ENCODE assay signal across 8 mouse cellular contexts in the genomic region with DNA sequence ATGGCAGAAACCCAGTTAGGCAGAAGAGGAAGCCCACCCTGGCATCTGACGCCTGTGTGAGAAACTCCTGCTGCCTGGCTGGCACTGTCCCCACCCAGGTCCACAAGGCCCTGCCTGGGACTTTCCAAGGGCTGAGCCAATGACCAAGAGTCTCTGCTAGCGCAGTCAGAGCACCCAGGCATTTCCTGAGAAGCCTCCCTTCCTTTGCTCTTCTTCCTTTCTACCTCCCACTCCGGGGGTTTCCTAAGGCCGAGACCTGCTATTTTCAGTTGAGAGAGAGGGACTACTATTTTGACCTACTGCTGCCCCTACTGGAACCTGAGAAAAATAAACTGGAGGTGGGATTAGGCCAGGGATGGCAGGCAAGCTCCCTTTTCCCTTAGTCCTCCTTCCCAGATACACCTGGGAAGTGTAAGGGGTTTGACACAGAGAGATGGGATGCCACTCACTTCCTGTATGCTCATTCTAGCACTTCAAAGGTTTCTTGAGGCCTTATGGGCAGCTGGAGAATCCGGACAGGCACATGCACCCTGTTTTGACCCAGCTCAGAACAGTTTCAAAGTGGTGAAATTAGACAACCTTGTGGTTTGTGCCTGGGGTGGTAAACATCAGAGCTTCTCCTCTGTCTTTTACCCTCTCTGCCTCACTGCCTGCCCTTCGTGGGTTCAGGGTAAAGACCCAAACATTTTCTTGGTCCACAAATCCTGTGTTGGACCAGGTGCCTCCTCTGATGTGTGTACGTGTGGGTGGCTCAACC. TPM values are rescaled to one million over a fixed set of nuclear protein-coding genes. Genes with fewer than 3 reads are reported as not detected.
A peak's percentile ranks its signal among the peaks of the same experiment; 100 is the strongest.
DNase-seq lines count a peak whose midpoint lies in the region; ATAC-seq and TF ChIP-seq lines count a peak whose summit lies in the region.

No protein-coding gene starts in this region.

- H3K27me3 ChIP-seq in hindbrain, postnatal 0 days (ENCODE audit: insufficient read depth, low read length) = no peaks in the 10 kb centered on the region
- 0 out of 2 replicates have a peak, but pooled peaks cover 2% of the 10 kb centered on the region for H3K27me3 ChIP-seq in liver, embryonic 15.5 days
- no peaks in the 10 kb centered on the region for H3K27me3 ChIP-seq in spleen, adult 2 months (ENCODE audit: control insufficient read depth, insufficient read depth, low read length)

- H3K4me3 ChIP-seq in hindbrain, postnatal 0 days (ENCODE audit: low read length) = no peak overlapping the region
- no peak overlapping the region for H3K4me3 ChIP-seq in liver, embryonic 15.5 days (replicated peaks)
- no peak overlapping the region for H3K4me3 ChIP-seq in spleen, adult 2 months (ENCODE audit: extremely low read depth, insufficient read depth, insufficient read length)

- TF ChIP-seq POLR2A in spleen, adult 2 months (IDR thresholded peaks at IDR 0.05; ENCODE audit: low read depth, low read length) = no peak

- H3K4me1 ChIP-seq in hindbrain, postnatal 0 days (ENCODE audit: insufficient read depth, low read length) = no peaks in the 10 kb centered on the region
- H3K4me1 ChIP-seq in liver, embryonic 15.5 days (replicated peaks) = peaks cover 40% of the 10 kb centered on the region
- peaks cover 14% of the 10 kb centered on the region for H3K4me1 ChIP-seq in spleen, adult 2 months (ENCODE audit: control insufficient read depth, insufficient read depth, insufficient read length)

- no peak overlapping the region for H3K27ac ChIP-seq in hindbrain, postnatal 0 days
- peak overlapping the region; percentile 38 for H3K27ac ChIP-seq in liver, embryonic 15.5 days (replicated peaks)
- H3K27ac ChIP-seq in spleen, adult 2 months (ENCODE audit: insufficient read depth, low read length) = peak overlapping the region; percentile 60

- peak; percentile 66 for DNase-seq in adrenal gland, adult 2 months
- no peak for DNase-seq in adrenal gland, adult 18-20 months (ENCODE audit: low spot score in 2 of 2)
- DNase-seq in ES-CJ7 (ENCODE audit: low read depth, low spot score) = peak; percentile 70
- peak; percentile 37 for DNase-seq in hindbrain, postnatal 0 days (ENCODE audit: low spot score)
- DNase-seq in spleen, adult 2 months (ENCODE audit: low read depth in 1 of 2, low spot score in 2 of 2) = peak; percentile 53 to 60
- DNase-seq in urinary bladder, postnatal 36 days (ENCODE audit: low spot score in 2 of 2) = no peak

- no peaks in the 10 kb centered on the region for H3K36me3 ChIP-seq in hindbrain, postnatal 0 days (ENCODE audit: insufficient read depth, low read length)
- no peaks in the 10 kb centered on the region for H3K36me3 ChIP-seq in liver, embryonic 15.5 days (replicated peaks)
- no peaks in the 10 kb centered on the region for H3K36me3 ChIP-seq in spleen, adult 2 months (ENCODE audit: control insufficient read depth, insufficient read depth, low read length)

- peak; percentile 81 for ATAC-seq in common myeloid progenitor, adult 5-6 weeks (replicated peaks; ENCODE audit: low read depth, poor library complexity, severe bottlenecking)
- ATAC-seq in hindbrain, postnatal 0 days = no peak
- ATAC-seq in liver, embryonic 15.5 days (ENCODE audit: insufficient read depth) = peak; percentile 35; the same call in 1 of the 2 replicates

- WGBS in hindbrain, postnatal 0 days = 29% methylated on average over 7 of the region's 7 CpGs
- 21% methylated on average over 7 of the region's 7 CpGs for WGBS in liver, embryonic 15.5 days (ENCODE audit: insufficient replicate concordance)
- 3% methylated on average over 7 of the region's 7 CpGs for WGBS in spleen, adult 2 months

- no peaks in the 10 kb centered on the region for H3K9me3 ChIP-seq in hindbrain, postnatal 0 days (ENCODE audit: low read length)
- no peaks in the 10 kb centered on the region for H3K9me3 ChIP-seq in liver, embryonic 15.5 days (replicated peaks)

- H3K4me2 ChIP-seq in hindbrain, postnatal 0 days (ENCODE audit: low read depth, low read length) = no peak overlapping the region
- peak overlapping the region; percentile 46 for H3K4me2 ChIP-seq in liver, embryonic 15.5 days

- peak; percentile 55 for TF ChIP-seq CTCF in hindbrain, postnatal 0 days (IDR thresholded peaks at IDR 0.05; ENCODE audit: low read depth)
- no peak for TF ChIP-seq CTCF in spleen, adult 2 months (IDR thresholded peaks at IDR 0.05; ENCODE audit: extremely low read depth, insufficient read depth, insufficient read length, insufficient replicate concordance)

- H3K9ac ChIP-seq in hindbrain, postnatal 0 days (replicated peaks; ENCODE audit: low read length) = no peak overlapping the region
- no peak overlapping the region for H3K9ac ChIP-seq in liver, embryonic 15.5 days

RNA-seq across cellular contexts. Expression of a gene that starts 9.3 kb away (rescaled TPM):
- total RNA-seq in adrenal gland, adult 2 months (2021) = not detected
- polyA plus RNA-seq in adrenal gland, adult 2 months (2012; rRNA removed) = not detected in 2 replicates
- total RNA-seq in adrenal gland, adult 18-20 months (2021) = not detected
- not detected in 2 replicates for total RNA-seq in common myeloid progenitor, adult 5-6 weeks (2017)
- total RNA-seq in hindbrain, postnatal 0 days (2014; rRNA removed) = not detected in 2 replicates
- 0.08 TPM in 1 of 2 replicates, not detected in the other for polyA plus RNA-seq in hindbrain, postnatal 0 days (2015; fragmentation: Nextera tagmentation; extraction: Ambion mirVana)
- polyA plus RNA-seq in liver, embryonic 15.5 days (2015; fragmentation: Nextera tagmentation; extraction: Ambion mirVana) = not detected in 2 replicates
- 0.15 and 0.36 TPM in 2 replicates for polyA plus RNA-seq in spleen, adult 2 months (2012; rRNA removed)

RNA-seq across cellular contexts. Expression of a gene that starts 13.2 kb away (rescaled TPM):
- total RNA-seq in adrenal gland, adult 2 months (2021) = 100 to 1,000 TPM; 102 to 119 TPM
- 24.0 and 25.2 TPM in 2 replicates for polyA plus RNA-seq in adrenal gland, adult 2 months (2012; rRNA removed)
- 100 to 1,000 TPM in 1 of 2 experiments, 10 to 100 TPM in 1; 96.6 to 100 TPM for total RNA-seq in adrenal gland, adult 18-20 months (2021)
- total RNA-seq in common myeloid progenitor, adult 5-6 weeks (2017) = 148 and 155 TPM in 2 replicates
- total RNA-seq in hindbrain, postnatal 0 days (2014; rRNA removed) = 52.2 and 92.5 TPM in 2 replicates
- 127 and 128 TPM in 2 replicates for polyA plus RNA-seq in hindbrain, postnatal 0 days (2015; fragmentation: Nextera tagmentation; extraction: Ambion mirVana)
- polyA plus RNA-seq in liver, embryonic 15.5 days (2015; fragmentation: Nextera tagmentation; extraction: Ambion mirVana) = 67.3 and 68.4 TPM in 2 replicates
- polyA plus RNA-seq in spleen, adult 2 months (2012; rRNA removed) = 17.5 and 18.8 TPM in 2 replicates

RNA-seq across cellular contexts. Expression of a gene that starts 24.5 kb away (rescaled TPM):
- 10 to 100 TPM in 1 of 2 experiments, 1 to 10 TPM in 1; 9.5 to 16.3 TPM for total RNA-seq in adrenal gland, adult 2 months (2021)
- polyA plus RNA-seq in adrenal gland, adult 2 months (2012; rRNA removed) = 6.0 and 6.2 TPM in 2 replicates
- 10 to 100 TPM; 12.0 to 16.2 TPM for total RNA-seq in adrenal gland, adult 18-20 months (2021)
- 7.5 and 8.9 TPM in 2 replicates for total RNA-seq in common myeloid progenitor, adult 5-6 weeks (2017)
- 29.0 and 33.0 TPM in 2 replicates for total RNA-seq in hindbrain, postnatal 0 days (2014; rRNA removed)
- 17.0 and 19.2 TPM in 2 replicates for polyA plus RNA-seq in hindbrain, postnatal 0 days (2015; fragmentation: Nextera tagmentation; extraction: Ambion mirVana)
- polyA plus RNA-seq in liver, embryonic 15.5 days (2015; fragmentation: Nextera tagmentation; extraction: Ambion mirVana) = 7.9 and 8.7 TPM in 2 replicates
- 9.6 and 10.9 TPM in 2 replicates for polyA plus RNA-seq in spleen, adult 2 months (2012; rRNA removed)

RNA-seq across cellular contexts. Expression of a gene that starts 36.5 kb away (rescaled TPM):
- 10 to 100 TPM; 92.3 to 96.0 TPM for total RNA-seq in adrenal gland, adult 2 months (2021)
- 35.7 and 36.6 TPM in 2 replicates for polyA plus RNA-seq in adrenal gland, adult 2 months (2012; rRNA removed)
- 10 to 100 TPM; 97.2 to 97.4 TPM for total RNA-seq in adrenal gland, adult 18-20 months (2021)
- total RNA-seq in common myeloid progenitor, adult 5-6 weeks (2017) = 30.1 and 31.7 TPM in 2 replicates
- 417 and 459 TPM in 2 replicates for total RNA-seq in hindbrain, postnatal 0 days (2014; rRNA removed)
- polyA plus RNA-seq in hindbrain, postnatal 0 days (2015; fragmentation: Nextera tagmentation; extraction: Ambion mirVana) = 260 and 276 TPM in 2 replicates
- 27.7 and 29.8 TPM in 2 replicates for polyA plus RNA-seq in liver, embryonic 15.5 days (2015; fragmentation: Nextera tagmentation; extraction: Ambion mirVana)
- 54.4 and 59.4 TPM in 2 replicates for polyA plus RNA-seq in spleen, adult 2 months (2012; rRNA removed)

Comparison
In these comparisons a context has a peak if more than half of its experiments do, and no peak if none do; other contexts are left out.
1. DNase-seq: peak in adrenal gland, adult 2 months (single experiment), ES-CJ7 (single experiment), hindbrain, postnatal 0 days (single experiment) and spleen, adult 2 months (2 of 2); none in adrenal gland, adult 18-20 months (0 of 2) and urinary bladder, postnatal 36 days (0 of 2).